Mouse (Mus musculus): ENCODE measurements around the gene Hoxd4.

The Hoxd4 gene

GRCm38 (mm10) chr2:74711721-74712621, at the start of gene Hoxd4, which contains the start of gene Hoxd3:
Gene Hoxd4, plus strand, starts transcription at chr2:74711929.
Gene Hoxd3, plus strand, starts transcription at chr2:74711927.
- no peak for DNase-seq (ENCODE audit: low read depth)

- DNase-seq (ENCODE audit: low read depth): no peak
Observed at GRCm38 (mm10) chr2:74663291-74663925, 48.3 kb upstream of the Hoxd4 start.

- no peak for DNase-seq (ENCODE audit: low read depth)
Observed at GRCm38 (mm10) chr2:74666411-74666810, 45.3 kb upstream of the Hoxd4 start.

- DNase-seq (ENCODE audit: low read depth): no peak
Observed at GRCm38 (mm10) chr2:74667191-74667841, 44.4 kb upstream of the Hoxd4 start.

- DNase-seq (ENCODE audit: low read depth): no peak
Observed at GRCm38 (mm10) chr2:74667842-74668357, 43.8 kb upstream of the Hoxd4 start, which contains the start of gene Hoxd13. Gene Hoxd13, plus strand, starts transcription at chr2:74668310.

- no peak for DNase-seq (ENCODE audit: low read depth)
Observed at GRCm38 (mm10) chr2:74668370-74669229, 43.1 kb upstream of the Hoxd4 start.

- no peak for DNase-seq (ENCODE audit: low read depth)
Observed at GRCm38 (mm10) chr2:74669230-74669578, 42.5 kb upstream of the Hoxd4 start.

- DNase-seq (ENCODE audit: low read depth): no peak
Observed at GRCm38 (mm10) chr2:74669650-74670235, 42.0 kb upstream of the Hoxd4 start.

- no peak for DNase-seq (ENCODE audit: low read depth)
Observed at GRCm38 (mm10) chr2:74670632-74671188, 41.0 kb upstream of the Hoxd4 start.

- DNase-seq (ENCODE audit: low read depth): no peak
Observed at GRCm38 (mm10) chr2:74671847-74672246, 39.9 kb upstream of the Hoxd4 start.

GRCm38 (mm10) chr2:74672481-74673362, 39.0 kb upstream of the Hoxd4 start:
- DNase-seq (ENCODE audit: low read depth): peak; percentile 67

GRCm38 (mm10) chr2:74673835-74674425, 37.8 kb upstream of the Hoxd4 start:
- no peak for DNase-seq (ENCODE audit: low read depth)

GRCm38 (mm10) chr2:74674881-74675665, 36.7 kb upstream of the Hoxd4 start, which contains the start of gene Hoxd12:
Gene Hoxd12, plus strand, starts transcription at chr2:74675013.
- no peak for DNase-seq (ENCODE audit: low read depth)

GRCm38 (mm10) chr2:74675666-74676282, 36.0 kb upstream of the Hoxd4 start:
- no peak for DNase-seq (ENCODE audit: low read depth)

- no peak for DNase-seq (ENCODE audit: low read depth)
Observed at GRCm38 (mm10) chr2:74676376-74677052, 35.2 kb upstream of the Hoxd4 start.

GRCm38 (mm10) chr2:74677106-74677505, 34.6 kb upstream of the Hoxd4 start:
- no peak for DNase-seq (ENCODE audit: low read depth)

- DNase-seq (ENCODE audit: low read depth): no peak
Observed at GRCm38 (mm10) chr2:74678891-74679595, 32.7 kb upstream of the Hoxd4 start, which contains the start of gene Hoxd11. Gene Hoxd11, plus strand, starts transcription at chr2:74679557.

All from induced T-regulatory cell, adult 2 months (primary cell).